Mouse (Mus musculus): ENCODE measurements around the gene Clic3.

DNA sequence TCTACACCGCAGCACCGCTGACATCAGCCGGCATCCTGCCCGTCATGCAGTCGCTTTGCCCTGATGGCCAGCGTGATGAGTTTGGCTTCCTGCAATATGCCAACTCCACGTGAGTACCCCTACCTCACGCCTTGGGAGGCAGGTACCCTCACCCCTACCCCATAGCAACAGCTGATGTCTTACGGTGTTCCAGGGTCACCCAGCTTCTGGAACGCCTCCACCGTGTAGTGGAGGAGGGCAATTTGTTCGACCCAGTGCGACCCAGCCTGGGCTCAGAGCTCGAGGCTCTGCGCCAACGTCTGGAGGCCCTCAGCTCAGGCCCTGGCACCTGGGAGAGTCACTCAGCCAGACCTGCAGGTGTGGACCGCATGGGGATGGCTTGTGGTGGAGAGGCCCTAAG is 23.5 kb upstream of the Clic3 start:
- no peak for TF ChIP-seq CTCF (IDR thresholded peaks at IDR 0.05; ENCODE audit: low read depth)
- no peak for TF ChIP-seq EP300 (IDR thresholded peaks at IDR 0.05; ENCODE audit: low read depth)
